Mouse (Mus musculus) forebrain, embryonic 16.5 days (tissue): Measurements from ENCODE around the gene Ryr2. TPM values are rescaled to one million over a fixed set of nuclear protein-coding genes. Genes with fewer than 3 reads are reported as not detected.
"Not testable (repeated sequence)": the region's sequence is repeated elsewhere in the genome, so short reads cannot be mapped to it uniquely, and the experiment has no call there.

ENCODE experiments used
- ATAC-seq: fragments of 200-750 bp; cut with Nextera tagmentation; 2 replicates; pipeline ENCODE4 v1.8.0; 2017; ENCODE audit warnings: mild to moderate bottlenecking, moderate library complexity
- H3K27ac ChIP-seq: fragments of 300-500 bp; sonication (generic); 2 replicates; pipeline ENCODE4 v1.5.1; 2014; ENCODE audit warnings: low read length, control low read depth
- H3K27me3 ChIP-seq: fragments of 300-500 bp; sonication (generic); replicated peaks from 2 replicates; pipeline ENCODE4 v1.6.1; 2014; ENCODE audit warnings: low read length; ENCODE audit not compliant: control insufficient read depth, insufficient read depth
- H3K36me3 ChIP-seq: fragments of 300-500 bp; sonication (generic); 2 replicates; pipeline ENCODE4 v1.6.1; 2014; ENCODE audit not compliant: control insufficient read depth, insufficient read depth
- H3K4me1 ChIP-seq: fragments of 300-500 bp; sonication (generic); replicated peaks from 2 replicates; pipeline ENCODE4 v1.6.1; 2014; ENCODE audit warnings: low read length; ENCODE audit not compliant: control insufficient read depth, insufficient read depth
- H3K4me2 ChIP-seq: fragments of 300-500 bp; sonication (generic); 2 replicates; pipeline ENCODE4 v1.6.1; 2014; ENCODE audit warnings: mild to moderate bottlenecking, low read length, control low read depth
- H3K4me3 ChIP-seq: fragments of 300-500 bp; sonication (generic); replicated peaks from 2 replicates; pipeline ENCODE4 v1.5.1; 2014; ENCODE audit warnings: mild to moderate bottlenecking, low read length, control low read depth
- H3K9ac ChIP-seq: fragments of 300-500 bp; sonication (generic); replicated peaks from 2 replicates; pipeline ENCODE4 v1.6.1; 2014; ENCODE audit warnings: low read depth, low read length, control low read depth
- H3K9me3 ChIP-seq: fragments of 300-500 bp; sonication (generic); 2 replicates; pipeline ENCODE4 v1.6.1; 2016; ENCODE audit warnings: low read length; ENCODE audit not compliant: control insufficient read depth
- WGBS: fragments of 180-500 bp; shearing (Covaris S2); extraction: QIAGEN DNeasy Blood & Tissue Kit; methylation state at CpG from one replicate; pipeline ENCODE4 v1.1.7; 2014; 5-methylcytosine and 5-hydroxymethylcytosine counted together
- polyA plus RNA-seq: library from polyadenylated mRNA; unstranded; fragments of >200 nt; fragmentation: Nextera tagmentation; extraction: Ambion mirVana; gene quantifications from 2 replicates; pipeline ENCODE4 v1.2.1, GENCODE M21; 2015

Ryr2 gene
- polyA plus RNA-seq, 1 experiment from 2014 or later: 2.2 TPM

GRCm38 (mm10) chr13:11825563-11826226, 281.1 kb downstream of the Ryr2 start:
- H3K36me3 ChIP-seq: no peaks in the 10 kb centered on the region
- no peaks in the 10 kb centered on the region for H3K27me3 ChIP-seq
- no peaks in the 10 kb centered on the region for H3K9me3 ChIP-seq
- no peak overlapping the region for H3K4me2 ChIP-seq
- H3K4me1 ChIP-seq: no peaks in the 10 kb centered on the region
- no peak overlapping the region for H3K4me3 ChIP-seq
- no peak overlapping the region for H3K27ac ChIP-seq
- ATAC-seq: no peak
- WGBS: 94% methylated on average over 2 of the region's 2 CpGs
- no peak overlapping the region for H3K9ac ChIP-seq

GRCm38 (mm10) chr13:11818723-11819122, 288.0 kb downstream of the Ryr2 start:
- no peak overlapping the region for H3K9ac ChIP-seq
- H3K4me1 ChIP-seq: no peaks in the 10 kb centered on the region
- WGBS: 75% methylated on average over 3 of the region's 3 CpGs
- H3K4me3 ChIP-seq: no peak overlapping the region
- H3K4me2 ChIP-seq: no peak overlapping the region
- H3K27ac ChIP-seq: no peak overlapping the region
- H3K27me3 ChIP-seq: no peaks in the 10 kb centered on the region
- H3K36me3 ChIP-seq: no peaks in the 10 kb centered on the region
- ATAC-seq: no peak
- no peaks in the 10 kb centered on the region for H3K9me3 ChIP-seq

GRCm38 (mm10) chr13:11809365-11809764, 297.4 kb downstream of the Ryr2 start:
- H3K36me3 ChIP-seq, H3K4me3 ChIP-seq, H3K9ac ChIP-seq, ATAC-seq, H3K9me3 ChIP-seq, H3K4me2 ChIP-seq, H3K4me1 ChIP-seq, H3K27me3 ChIP-seq, H3K27ac ChIP-seq: not testable (repeated sequence)
- WGBS: 100% methylated on average over 1 of the region's 1 CpGs

- Histone ChIP-seq H3K9me3 (no peaks in the 10 kb centered on the region), H3K27ac (no peak overlapping the region), H3K4me1 (no peaks in the 10 kb centered on the region), H3K36me3 (no peaks in the 10 kb centered on the region), H3K27me3 (no peaks in the 10 kb centered on the region), H3K4me2 (no peak overlapping the region), H3K9ac (no peak overlapping the region), H3K4me3 (no peak overlapping the region)
- no peak for ATAC-seq
- 89% methylated on average over 3 of the region's 3 CpGs for WGBS
Measured at GRCm38 (mm10) chr13:11792536-11792935, 314.2 kb downstream of the Ryr2 start.

- 63% methylated on average over 5 of the region's 5 CpGs for WGBS
- Histone ChIP-seq H3K27ac (no peak overlapping the region), H3K4me3 (no peak overlapping the region), H3K27me3 (no peaks in the 10 kb centered on the region), H3K4me2 (no peak overlapping the region), H3K9me3 (no peaks in the 10 kb centered on the region), H3K4me1 (no peaks in the 10 kb centered on the region), H3K36me3 (no peaks in the 10 kb centered on the region), H3K9ac (no peak overlapping the region)
- ATAC-seq: no peak
Measured at GRCm38 (mm10) chr13:11790536-11790935, 316.2 kb downstream of the Ryr2 start.

GRCm38 (mm10) chr13:11782411-11783155, 324.2 kb downstream of the Ryr2 start:
- Histone ChIP-seq H3K4me2 (no peak overlapping the region), H3K9ac (no peak overlapping the region), H3K27me3 (no peaks in the 10 kb centered on the region), H3K36me3 (no peaks in the 10 kb centered on the region), H3K4me3 (no peak overlapping the region), H3K27ac (no peak overlapping the region), H3K4me1 (no peaks in the 10 kb centered on the region), H3K9me3 (no peaks in the 10 kb centered on the region)
- WGBS: 62% methylated on average over 3 of the region's 3 CpGs
- no peak for ATAC-seq

GRCm38 (mm10) chr13:11781065-11781464, 325.7 kb downstream of the Ryr2 start:
- H3K4me1 ChIP-seq: no peaks in the 10 kb centered on the region
- no peak overlapping the region for H3K4me3 ChIP-seq
- no peak overlapping the region for H3K27ac ChIP-seq
- no peak overlapping the region for H3K9ac ChIP-seq
- no peak for ATAC-seq
- 32% methylated on average over 2 of the region's 2 CpGs for WGBS
- no peaks in the 10 kb centered on the region for H3K27me3 ChIP-seq
- no peaks in the 10 kb centered on the region for H3K36me3 ChIP-seq
- H3K4me2 ChIP-seq: no peak overlapping the region
- H3K9me3 ChIP-seq: no peaks in the 10 kb centered on the region

GRCm38 (mm10) chr13:11777726-11778125, 329.0 kb downstream of the Ryr2 start:
- no peak overlapping the region for H3K4me3 ChIP-seq
- no peaks in the 10 kb centered on the region for H3K4me1 ChIP-seq
- no peaks in the 10 kb centered on the region for H3K36me3 ChIP-seq
- no peak overlapping the region for H3K9ac ChIP-seq
- no peak overlapping the region for H3K4me2 ChIP-seq
- no peak for ATAC-seq
- H3K27ac ChIP-seq: no peak overlapping the region
- H3K27me3 ChIP-seq: no peaks in the 10 kb centered on the region
- H3K9me3 ChIP-seq: no peaks in the 10 kb centered on the region
- WGBS: 89% methylated on average over 6 of the region's 6 CpGs

- Histone ChIP-seq H3K4me3 (no peak overlapping the region), H3K4me2 (no peak overlapping the region), H3K4me1 (no peaks in the 10 kb centered on the region), H3K27me3 (no peaks in the 10 kb centered on the region), H3K36me3 (no peaks in the 10 kb centered on the region), H3K9me3 (no peaks in the 10 kb centered on the region), H3K9ac (no peak overlapping the region), H3K27ac (no peak overlapping the region)
- WGBS: 93% methylated on average over 8 of the region's 8 CpGs
- no peak for ATAC-seq
Measured at GRCm38 (mm10) chr13:11772173-11772572, 334.6 kb downstream of the Ryr2 start.
